Mouse (Mus musculus) embryonic facial prominence, embryonic 15.5 days (tissue): Measurements from ENCODE around the gene Ifi214. TPM values are rescaled to one million over a fixed set of nuclear protein-coding genes. Genes with fewer than 3 reads are reported as not detected.
"Not testable (repeated sequence)": the region's sequence is repeated elsewhere in the genome, so short reads cannot be mapped to it uniquely, and the experiment has no call there.

Experiments
- ATAC-seq: fragments of 200-750 bp; cut with Nextera tagmentation; 2 replicates; pipeline ENCODE4 v1.8.0; 2017; ENCODE audit warnings: low read depth, moderate TSS enrichment; ENCODE audit not compliant: insufficient number of reproducible peaks, low FRiP score, low TSS enrichment
- H3K27ac ChIP-seq: fragments of 300-500 bp; sonication (generic); replicated peaks from 2 replicates; pipeline ENCODE4 v1.5.1; 2015; ENCODE audit warnings: mild to moderate bottlenecking, inconsistent platforms
- H3K27me3 ChIP-seq: fragments of 300-500 bp; sonication (generic); 2 replicates; pipeline ENCODE4 v1.6.1; 2015; ENCODE audit warnings: inconsistent platforms
- H3K36me3 ChIP-seq: fragments of 300-500 bp; sonication (generic); 2 replicates; pipeline ENCODE4 v1.6.1; 2015; ENCODE audit warnings: mild to moderate bottlenecking, inconsistent platforms
- H3K4me1 ChIP-seq: fragments of 300-500 bp; sonication (generic); 2 replicates; pipeline ENCODE4 v1.6.1; 2015; ENCODE audit warnings: inconsistent platforms
- H3K4me2 ChIP-seq: fragments of 300-500 bp; sonication (generic); replicated peaks from 2 replicates; pipeline ENCODE4 v1.6.1; 2015; ENCODE audit warnings: mild to moderate bottlenecking, inconsistent platforms
- H3K4me3 ChIP-seq: fragments of 300-500 bp; sonication (generic); replicated peaks from 2 replicates; pipeline ENCODE4 v1.5.1; 2015; ENCODE audit warnings: mild to moderate bottlenecking, inconsistent platforms
- H3K9ac ChIP-seq: fragments of 300-500 bp; sonication (generic); 2 replicates; pipeline ENCODE4 v1.6.1; 2015; ENCODE audit warnings: inconsistent platforms
- H3K9me3 ChIP-seq: fragments of 300-500 bp; sonication (generic); replicated peaks from 2 replicates; pipeline ENCODE4 v1.6.1; 2016; ENCODE audit warnings: inconsistent platforms
- WGBS: fragments of 180-500 bp; shearing (Covaris S2); methylation state at CpG from one replicate; pipeline ENCODE4 v1.1.7; 2015; 5-methylcytosine and 5-hydroxymethylcytosine counted together
- polyA plus RNA-seq: library from polyadenylated mRNA; unstranded; fragments of >200 nt; fragmentation: Nextera tagmentation; extraction: Ambion mirVana; gene quantifications from 2 replicates; pipeline ENCODE4 v1.2.1, GENCODE M21; 2015

Gene Ifi214
- not detected in 2 replicates for polyA plus RNA-seq

GRCm38 (mm10) chr1:173535791-173536190 is at the start of gene Ifi214:
Gene Ifi214, minus strand, starts transcription at chr1:173535957.
- not testable (repeated sequence) for H3K9me3 ChIP-seq, H3K27ac ChIP-seq, H3K36me3 ChIP-seq, H3K27me3 ChIP-seq, H3K4me1 ChIP-seq, ATAC-seq, H3K4me2 ChIP-seq, H3K9ac ChIP-seq, H3K4me3 ChIP-seq
- WGBS, result 93% methylated on average over 3 of the region's 3 CpGs

- no peak for ATAC-seq
- no peak overlapping the region for H3K9ac ChIP-seq
- no peak overlapping the region for H3K27ac ChIP-seq
- WGBS, result 93% methylated on average over 26 of the region's 26 CpGs
- H3K36me3 ChIP-seq, result no peaks in the 10 kb centered on the region
- no peak overlapping the region for H3K4me3 ChIP-seq
- no peaks in the 10 kb centered on the region for H3K4me1 ChIP-seq
- H3K4me2 ChIP-seq, result no peak overlapping the region
- H3K9me3 ChIP-seq, result 0 out of 2 replicates have a peak, but pooled peaks cover 16% of the 10 kb centered on the region
- H3K27me3 ChIP-seq, result no peaks in the 10 kb centered on the region
These were observed 44.3 kb upstream of the Ifi214 start for GRCm38 (mm10) chr1:173579921-173580585.

GRCm38 (mm10) chr1:173579079-173579478 is 43.3 kb upstream of the Ifi214 start:
- 85% methylated on average over 9 of the region's 9 CpGs for WGBS
- Histone ChIP-seq H3K27ac (no peak overlapping the region), H3K4me3 (no peak overlapping the region), H3K4me1 (no peaks in the 10 kb centered on the region), H3K4me2 (no peak overlapping the region), H3K36me3 (no peaks in the 10 kb centered on the region), H3K9me3 (0 out of 2 replicates have a peak, but pooled peaks cover 16% of the 10 kb centered on the region), H3K9ac (no peak overlapping the region), H3K27me3 (no peaks in the 10 kb centered on the region)
- no peak for ATAC-seq

GRCm38 (mm10) chr1:173550491-173551050 is 14.8 kb upstream of the Ifi214 start:
- WGBS, result 74% methylated on average over 5 of the region's 5 CpGs
- H3K9me3 ChIP-seq, H3K27me3 ChIP-seq, ATAC-seq, H3K4me1 ChIP-seq, H3K27ac ChIP-seq, H3K4me3 ChIP-seq, H3K9ac ChIP-seq, H3K4me2 ChIP-seq, H3K36me3 ChIP-seq: not testable (repeated sequence)

GRCm38 (mm10) chr1:173548798-173549197 is 13.0 kb upstream of the Ifi214 start:
- not testable (repeated sequence) for H3K9me3 ChIP-seq, H3K27me3 ChIP-seq, H3K36me3 ChIP-seq, H3K4me2 ChIP-seq, H3K4me3 ChIP-seq, H3K27ac ChIP-seq, H3K4me1 ChIP-seq, ATAC-seq, H3K9ac ChIP-seq
- 81% methylated on average over 3 of the region's 3 CpGs for WGBS

GRCm38 (mm10) chr1:173521452-173521851 is 14.3 kb downstream of the Ifi214 start:
- Histone ChIP-seq H3K4me2 (no peak overlapping the region), H3K27me3 (no peaks in the 10 kb centered on the region), H3K9me3 (no peaks in the 10 kb centered on the region), H3K4me1 (no peaks in the 10 kb centered on the region), H3K4me3 (no peak overlapping the region), H3K36me3 (no peaks in the 10 kb centered on the region), H3K9ac (no peak overlapping the region), H3K27ac (no peak overlapping the region)
- no peak for ATAC-seq

- H3K9me3 ChIP-seq, H3K4me2 ChIP-seq, H3K4me3 ChIP-seq, H3K27ac ChIP-seq, H3K4me1 ChIP-seq, ATAC-seq, H3K27me3 ChIP-seq, H3K9ac ChIP-seq, H3K36me3 ChIP-seq: not testable (repeated sequence)
- 90% methylated on average over 2 of the region's 2 CpGs for WGBS
These were observed 25.2 kb downstream of the Ifi214 start for GRCm38 (mm10) chr1:173510595-173510994.

GRCm38 (mm10) chr1:173491483-173491882 is 44.3 kb downstream of the Ifi214 start:
- H3K27ac ChIP-seq, H3K9ac ChIP-seq, H3K36me3 ChIP-seq, ATAC-seq, H3K9me3 ChIP-seq, H3K4me3 ChIP-seq, H3K27me3 ChIP-seq, H3K4me2 ChIP-seq, H3K4me1 ChIP-seq: not testable (repeated sequence)

- H3K27ac ChIP-seq, result not testable (repeated sequence)
- WGBS, result 66% methylated on average over 3 of the region's 3 CpGs
These were observed 44.8 kb downstream of the Ifi214 start, which contains the start of gene Ifi206 for GRCm38 (mm10) chr1:173490812-173491480. Gene Ifi206, minus strand, starts transcription at chr1:173491041.

GRCm38 (mm10) chr1:173481182-173481574 is 54.6 kb downstream of the Ifi214 start:
- not testable (repeated sequence) for H3K4me3 ChIP-seq, H3K4me2 ChIP-seq, ATAC-seq, H3K9me3 ChIP-seq, H3K9ac ChIP-seq, H3K27ac ChIP-seq, H3K36me3 ChIP-seq, H3K27me3 ChIP-seq, H3K4me1 ChIP-seq
- WGBS, result 79% methylated on average over 3 of the region's 3 CpGs

More at GRCm38 (mm10) chr1:173490812-173491480, 44.8 kb downstream of the Ifi214 start, which contains the start of gene Ifi206:
- H3K9ac ChIP-seq, ATAC-seq, H3K27me3 ChIP-seq, H3K36me3 ChIP-seq, H3K4me1 ChIP-seq, H3K4me3 ChIP-seq, H3K9me3 ChIP-seq, H3K4me2 ChIP-seq: not testable (repeated sequence)

- not testable (repeated sequence) for H3K27me3 ChIP-seq, H3K4me2 ChIP-seq, H3K27ac ChIP-seq, H3K9ac ChIP-seq, H3K9me3 ChIP-seq, H3K36me3 ChIP-seq, H3K4me3 ChIP-seq, ATAC-seq, H3K4me1 ChIP-seq
- 80% methylated on average over 5 of the region's 5 CpGs for WGBS
These were observed 55.2 kb downstream of the Ifi214 start for GRCm38 (mm10) chr1:173480399-173481181.
